Mouse (Mus musculus) brain, embryonic 14.5 days (tissue): ENCODE data around the gene Rps6ka3.

Source experiments
- CTCF ChIP-seq: fragments of 200-500 bp; IDR thresholded peaks from 2 replicates; pipeline ENCODE4 v1.5.1; 2012; ENCODE audit warnings: inconsistent platforms, mild to moderate bottlenecking, moderate library complexity, borderline replicate concordance; ENCODE audit not compliant: insufficient read depth, insufficient read length; ENCODE audit errors: extremely low read depth
- POLR2A ChIP-seq: fragments of 200-500 bp; IDR thresholded peaks from 2 replicates; pipeline ENCODE4 v1.6.1; 2012; ENCODE audit warnings: mild to moderate bottlenecking, inconsistent platforms, borderline replicate concordance; ENCODE audit not compliant: poor library complexity, insufficient read depth, insufficient read length, severe bottlenecking; ENCODE audit errors: extremely low read depth

DNA sequence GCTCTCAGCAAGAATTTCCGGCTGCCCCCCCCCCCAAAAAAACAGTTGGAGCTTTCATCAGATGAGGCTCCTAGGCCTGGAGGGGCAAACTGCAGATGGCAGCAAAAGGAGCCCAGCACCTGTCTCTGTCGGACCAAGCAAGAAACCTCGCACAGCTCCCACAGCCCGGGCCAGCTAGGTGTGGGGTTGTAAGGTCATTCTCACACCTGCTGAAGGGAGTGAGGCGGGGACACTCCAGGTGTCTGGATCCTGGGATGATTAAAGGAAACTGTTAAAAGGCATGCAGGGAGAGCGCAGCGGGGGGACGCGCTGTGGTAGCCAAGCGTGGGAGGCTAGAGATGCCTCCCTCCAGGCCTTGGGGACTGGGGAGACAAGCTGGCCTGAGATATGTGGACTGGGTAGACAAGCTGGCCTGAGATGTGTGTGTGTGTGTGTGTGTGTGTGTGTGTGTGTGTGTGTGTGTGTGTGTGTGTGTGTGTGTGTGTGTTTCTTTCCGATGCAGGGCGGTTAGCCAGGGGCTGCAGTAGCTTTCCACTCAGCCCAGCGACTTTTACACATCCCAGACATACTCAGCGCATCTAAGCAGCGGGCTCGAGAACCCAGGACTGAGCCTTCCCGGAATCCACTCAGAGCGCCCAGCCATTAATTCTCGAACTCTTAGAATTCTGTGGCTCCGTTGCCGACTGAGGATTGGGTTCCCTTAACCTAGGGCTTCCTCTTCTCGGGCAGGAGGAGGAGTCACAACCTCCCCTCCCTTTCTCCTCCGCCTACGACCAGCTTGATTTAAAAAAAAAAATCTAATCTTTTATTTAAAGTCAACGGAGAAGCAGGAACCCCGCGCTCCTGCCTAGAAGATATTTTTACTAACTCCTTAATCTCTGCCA is 44.1 kb downstream of the Rps6ka3 start:
- TF ChIP-seq CTCF (no peak), POLR2A (no peak)
